Comparison of ENCODE assay signal across 25 mouse cellular contexts in genomic region chr3:88480679-88481078, GRCm38 (mm10).
"Had no signal": no experiment of that assay in that cellular context is flagged by ENCODE, and none has a peak within 500 bp of the region (broad histone marks: within the 10 kb centered on the region; RNA-seq: fewer than 3 reads in every experiment).

No protein-coding gene starts in this region.

- H3K36me3 ChIP-seq: forebrain, embryonic 10.5 days; forebrain, embryonic 12.5 days; forebrain, embryonic 15.5 days had no signal

- DNase-seq: cerebellum, adult 2 months; cerebellum, adult 8-10 months; cerebellum, adult 9-10 months; cerebellum, adult 9-11 months; cerebellum, postnatal 14 days; cerebellum, postnatal 25 days; cerebellum, postnatal 36 days; embryo, embryonic 11 days; forebrain, postnatal 0 days; gastrocnemius, postnatal 10 days; gastrocnemius, postnatal 14 days; gastrocnemius, postnatal 25 days; gastrocnemius, postnatal 36 days; heart, adult 18-20 months had no signal

- H3K9ac ChIP-seq: embryonic facial prominence, embryonic 12.5 days; embryonic facial prominence, embryonic 13.5 days; forebrain, embryonic 12.5 days; forebrain, embryonic 13.5 days; forebrain, embryonic 15.5 days; forebrain, postnatal 0 days had no signal

- H3K9me3 ChIP-seq: embryonic facial prominence, embryonic 12.5 days; embryonic facial prominence, embryonic 13.5 days; forebrain, embryonic 10.5 days; forebrain, embryonic 12.5 days; forebrain, embryonic 13.5 days; forebrain, embryonic 15.5 days; heart, embryonic 10.5 days had no signal

- ATAC-seq: forebrain, embryonic 13.5 days; forebrain, embryonic 14.5 days; forebrain, embryonic 15.5 days; forebrain, embryonic 16.5 days; forebrain, postnatal 0 days had no signal

- H3K4me3 ChIP-seq: embryonic facial prominence, embryonic 12.5 days; embryonic facial prominence, embryonic 13.5 days; erythroblast, embryonic 14.5 days; forebrain, embryonic 10.5 days; forebrain, embryonic 12.5 days; forebrain, embryonic 13.5 days; forebrain, embryonic 15.5 days; gastrocnemius, adult 2 months; heart, embryonic 10.5 days had no signal

- H3K4me2 ChIP-seq: embryonic facial prominence, embryonic 12.5 days; embryonic facial prominence, embryonic 13.5 days; forebrain, embryonic 12.5 days; forebrain, embryonic 13.5 days; forebrain, embryonic 15.5 days had no signal

- H3K27ac ChIP-seq: embryonic facial prominence, embryonic 12.5 days; embryonic facial prominence, embryonic 13.5 days; forebrain, embryonic 10.5 days; forebrain, embryonic 13.5 days; forebrain, embryonic 15.5 days; gastrocnemius, adult 2 months; heart, embryonic 10.5 days had no signal
